Mouse (Mus musculus) cortical plate, adult 2 months (tissue): Measurements from ENCODE around the gene Wipf3.

Experiments
- CTCF ChIP-seq: fragments of 200-500 bp; IDR thresholded peaks from 2 replicates; pipeline ENCODE4 v1.5.1; 2011; ENCODE audit warnings: mild to moderate bottlenecking, control low read depth, low read length; ENCODE audit not compliant: insufficient read depth; ENCODE audit errors: extremely low read depth
- POLR2A ChIP-seq: fragments of 200-500 bp; IDR thresholded peaks from 2 replicates; pipeline ENCODE4 v1.6.1; 2011; ENCODE audit warnings: mild to moderate bottlenecking, low read length, control low read depth; ENCODE audit not compliant: insufficient read depth; ENCODE audit errors: extremely low read depth

DNA sequence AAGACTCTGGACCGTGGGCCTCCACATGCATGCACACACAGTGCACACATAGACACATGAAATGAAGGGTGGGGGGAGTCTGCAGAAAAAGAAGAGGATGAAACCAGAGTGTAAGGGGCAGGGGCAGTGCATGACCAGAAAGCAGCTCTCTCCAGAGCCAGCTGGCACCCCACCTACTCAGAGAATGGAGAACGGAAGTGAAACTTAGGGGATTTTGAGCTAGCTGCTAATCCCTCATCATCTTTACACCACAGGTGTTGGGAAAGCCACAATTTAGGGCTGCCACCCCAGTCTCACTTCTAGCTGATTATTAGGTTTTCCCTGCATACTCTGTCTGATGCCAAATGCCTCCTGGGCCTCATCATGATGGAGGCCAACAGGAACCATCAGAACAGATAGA, 100.8 kb downstream of the Wipf3 start:
- no peak for TF ChIP-seq CTCF
- no peak for TF ChIP-seq POLR2A
